Mouse (Mus musculus) heart, embryonic 14.5 days (tissue): ENCODE results near the gene Lyrm9. TPM values are rescaled to one million over a fixed set of nuclear protein-coding genes. Genes with fewer than 3 reads are reported as not detected.

Source experiments
- ATAC-seq: fragments of 200-750 bp; cut with Nextera tagmentation; 2 replicates; pipeline ENCODE4 v1.8.0; 2017; ENCODE audit warnings: low read depth, moderate TSS enrichment; ENCODE audit not compliant: insufficient number of reproducible peaks, insufficient read depth, low FRiP score
- H3K27ac ChIP-seq, 2 experiments: fragments of 200-500 bp in 1 of 2; fragments of 300-500 bp in 1 of 2; sonication (generic) in 1 of 2; replicated peaks in 1 of 2; 2 replicates each; pipeline ENCODE4 v1.5.1; 2012 to 2014; ENCODE audit warnings: low read depth in 2 of 2, low read length in 2 of 2, control low read depth in 1 of 2, mild to moderate bottlenecking in 1 of 2, mixed read lengths in 1 of 2; ENCODE audit not compliant: control insufficient read depth in 1 of 2, insufficient read depth in 1 of 2
- H3K27me3 ChIP-seq: fragments of 300-500 bp; sonication (generic); 2 replicates; pipeline ENCODE4 v1.6.1; 2014; ENCODE audit warnings: mild to moderate bottlenecking, low read length, control low read depth; ENCODE audit not compliant: control insufficient read depth, insufficient read depth
- H3K36me3 ChIP-seq: fragments of 300-500 bp; sonication (generic); 2 replicates; pipeline ENCODE4 v1.6.1; 2014; ENCODE audit warnings: mild to moderate bottlenecking, control low read depth, low read length, mixed read lengths; ENCODE audit not compliant: control insufficient read depth, insufficient read depth
- H3K4me1 ChIP-seq, 2 experiments: fragments of 200-500 bp in 1 of 2; fragments of 300-500 bp in 1 of 2; sonication (generic) in 1 of 2; 2 replicates each; pipeline ENCODE4 v1.6.1; 2012 to 2014; ENCODE audit warnings: low read length in 2 of 2, control low read depth in 1 of 2, mixed read lengths in 1 of 2; ENCODE audit not compliant: control insufficient read depth in 2 of 2, insufficient read depth in 2 of 2
- H3K4me2 ChIP-seq: fragments of 300-500 bp; sonication (generic); 2 replicates; pipeline ENCODE4 v1.6.1; 2014; ENCODE audit warnings: mild to moderate bottlenecking, low read length
- H3K4me3 ChIP-seq, 2 experiments: fragments of 200-500 bp in 1 of 2; fragments of 300-500 bp in 1 of 2; sonication (generic) in 1 of 2; 2 replicates each; pipeline ENCODE4 v1.5.1; 2012 to 2014; ENCODE audit warnings: low read length in 2 of 2, mild to moderate bottlenecking in 2 of 2, control low read depth in 1 of 2, low read depth in 1 of 2, moderate library complexity in 1 of 2; ENCODE audit not compliant: control insufficient read depth in 1 of 2, insufficient read depth in 1 of 2
- H3K9ac ChIP-seq: fragments of 300-500 bp; sonication (generic); 2 replicates; pipeline ENCODE4 v1.6.1; 2014; ENCODE audit warnings: mild to moderate bottlenecking, low read length
- H3K9me3 ChIP-seq: fragments of 300-500 bp; sonication (generic); 2 replicates; pipeline ENCODE4 v1.6.1; 2016; ENCODE audit warnings: low read length, control low read depth; ENCODE audit not compliant: control insufficient read depth
- WGBS: fragments of 180-500 bp; shearing (Covaris S2); extraction: QIAGEN DNeasy Blood & Tissue Kit; methylation state at CpG from one replicate; pipeline ENCODE4 v1.1.7; 2014; 5-methylcytosine and 5-hydroxymethylcytosine counted together
- polyA plus RNA-seq: library from polyadenylated mRNA; unstranded; fragments of >200 nt; fragmentation: Nextera tagmentation; extraction: Ambion mirVana; gene quantifications from 2 replicates; pipeline ENCODE4 v1.2.1, GENCODE M21; 2014

Gene Lyrm9
- polyA plus RNA-seq, 1 experiment from 2014 or later: 41.2 TPM

DNA sequence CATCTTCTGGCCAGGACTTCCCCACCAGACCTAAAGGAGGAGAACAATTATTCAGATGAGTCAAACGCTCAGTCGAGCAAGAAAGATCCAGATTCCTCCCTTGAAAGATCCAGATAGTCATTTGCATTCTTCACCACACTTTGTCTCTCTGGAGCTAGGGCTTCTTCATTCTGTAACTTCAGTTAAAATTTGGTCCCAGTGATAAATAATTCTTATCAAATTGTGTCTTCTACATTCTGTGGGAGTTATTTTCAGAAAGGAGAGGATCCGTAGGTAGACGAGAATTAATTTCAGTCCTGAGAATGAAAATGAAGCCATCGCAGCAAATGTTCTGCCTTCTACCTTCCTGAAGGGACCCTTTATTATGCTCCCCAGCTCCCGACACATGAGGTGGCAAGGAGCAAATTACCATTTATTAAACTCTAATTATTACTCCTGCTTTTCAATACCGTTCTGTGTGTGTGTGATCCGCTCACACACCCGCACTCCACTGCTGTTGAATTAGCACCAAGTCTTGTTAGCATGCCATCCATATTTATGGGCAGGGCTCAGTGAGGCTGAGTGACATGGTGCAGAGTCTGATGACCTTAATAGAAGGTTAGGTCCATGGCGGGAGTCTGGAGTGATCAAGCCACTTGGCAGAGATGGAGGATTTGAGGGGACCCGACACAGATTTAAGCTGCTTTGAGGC lies 36.9 kb upstream of the Lyrm9 start:
- Histone ChIP-seq H3K4me3 (no peak overlapping the region), H3K4me1 (peaks cover 15 to 30% of the 10 kb centered on the region in 2 experiments), H3K9me3 (no peaks in the 10 kb centered on the region), H3K36me3 (no peaks in the 10 kb centered on the region), H3K4me2 (no peak overlapping the region), H3K27me3 (no peaks in the 10 kb centered on the region), H3K9ac (no peak overlapping the region), H3K27ac (no peak overlapping the region)
- 86% methylated on average over 11 of the region's 11 CpGs for WGBS
- ATAC-seq: no peak

GRCm38 (mm10) chr11:78791582-78791981 lies 34.8 kb upstream of the Lyrm9 start:
- no peak overlapping the region for H3K4me3 ChIP-seq
- WGBS: 36% methylated on average over 4 of the region's 4 CpGs
- H3K27me3 ChIP-seq: no peaks in the 10 kb centered on the region
- H3K4me1 ChIP-seq: peaks cover 9 to 18% of the 10 kb centered on the region in 2 experiments
- H3K36me3 ChIP-seq: no peaks in the 10 kb centered on the region
- no peaks in the 10 kb centered on the region for H3K9me3 ChIP-seq
- peak overlapping the region; percentile 19 to 42; a peak in 3 of 4 replicates for H3K27ac ChIP-seq
- H3K4me2 ChIP-seq: no peak overlapping the region
- no peak overlapping the region for H3K9ac ChIP-seq
- no peak for ATAC-seq

- 65% methylated on average over 5 of the region's 5 CpGs for WGBS
- H3K36me3 ChIP-seq: no peaks in the 10 kb centered on the region
- H3K4me3 ChIP-seq: no peak overlapping the region
- H3K4me1 ChIP-seq: peaks cover 9 to 18% of the 10 kb centered on the region in 2 experiments
- ATAC-seq: no peak
- H3K27ac ChIP-seq: peak overlapping the region in 1 of 2 experiments; percentile 42; a peak in 1 of 4 replicates
- no peaks in the 10 kb centered on the region for H3K27me3 ChIP-seq
- H3K4me2 ChIP-seq: peak overlapping the region; percentile 48
- no peaks in the 10 kb centered on the region for H3K9me3 ChIP-seq
- H3K9ac ChIP-seq: 0 out of 2 replicates have a peak overlapping the region, but pooled peaks have one; percentile 31
Observed at GRCm38 (mm10) chr11:78792055-78792454, 34.3 kb upstream of the Lyrm9 start.

- Histone ChIP-seq H3K9me3 (no peaks in the 10 kb centered on the region), H3K4me3 (no peak overlapping the region; a peak in 1 of 4 replicates), H3K4me1 (peaks cover 9 to 18% of the 10 kb centered on the region in 2 experiments), H3K4me2 (peak overlapping the region; percentile 48), H3K27me3 (no peaks in the 10 kb centered on the region), H3K27ac (no peak overlapping the region), H3K9ac (0 out of 2 replicates have a peak overlapping the region, but pooled peaks have one; percentile 31), H3K36me3 (no peaks in the 10 kb centered on the region)
- 37% methylated on average over 11 of the region's 11 CpGs for WGBS
- ATAC-seq: no peak
Observed at GRCm38 (mm10) chr11:78792465-78792864, 33.9 kb upstream of the Lyrm9 start.

- WGBS: 77% methylated on average over 11 of the region's 11 CpGs
- Histone ChIP-seq H3K4me1 (peaks cover 9 to 18% of the 10 kb centered on the region in 2 experiments), H3K4me3 (no peak overlapping the region), H3K4me2 (0 out of 2 replicates have a peak overlapping the region, but pooled peaks have one; percentile 48), H3K36me3 (no peaks in the 10 kb centered on the region), H3K27ac (no peak overlapping the region), H3K9ac (no peak overlapping the region), H3K9me3 (no peaks in the 10 kb centered on the region), H3K27me3 (no peaks in the 10 kb centered on the region)
- no peak for ATAC-seq
Observed at GRCm38 (mm10) chr11:78793116-78793515, 33.3 kb upstream of the Lyrm9 start.

DNA sequence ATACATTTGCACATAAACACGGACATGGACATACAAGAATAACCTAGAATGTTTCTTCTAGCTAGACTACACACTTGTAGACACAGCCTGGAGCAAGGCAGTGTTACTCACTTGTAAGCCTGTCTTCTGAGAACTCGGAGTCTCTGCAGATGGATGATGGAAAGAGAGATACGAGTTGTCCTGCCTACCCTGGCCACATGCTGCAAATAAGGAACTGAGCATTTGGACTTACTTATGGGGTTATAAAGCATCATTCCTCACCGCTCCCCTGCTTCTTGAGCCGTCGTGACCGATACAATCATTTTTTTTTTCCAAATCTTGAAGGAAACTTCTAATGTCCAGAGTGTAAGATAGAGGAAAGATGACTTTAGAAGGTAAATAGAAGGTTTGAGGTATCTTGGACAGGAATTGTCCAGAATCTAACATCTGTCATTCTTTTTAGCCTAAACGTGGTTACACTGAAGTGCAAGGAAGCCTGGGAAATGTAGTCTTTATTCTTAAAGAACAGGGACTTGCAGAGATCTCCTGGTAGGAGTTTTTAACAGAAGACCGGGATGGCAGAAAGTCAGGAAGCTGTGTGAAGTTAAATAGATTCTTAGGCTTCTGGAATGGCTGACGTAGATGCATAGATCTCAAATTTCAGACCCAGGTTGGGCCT lies 30.2 kb upstream of the Lyrm9 start:
- no peak overlapping the region for H3K4me3 ChIP-seq
- 78% methylated on average over 10 of the region's 10 CpGs for WGBS
- H3K27me3 ChIP-seq: no peaks in the 10 kb centered on the region
- ATAC-seq: no peak
- no peak overlapping the region for H3K4me2 ChIP-seq
- no peaks in the 10 kb centered on the region for H3K36me3 ChIP-seq
- H3K9me3 ChIP-seq: no peaks in the 10 kb centered on the region
- no peak overlapping the region for H3K27ac ChIP-seq
- no peak overlapping the region for H3K9ac ChIP-seq
- H3K4me1 ChIP-seq: peaks cover 9 to 15% of the 10 kb centered on the region in 2 experiments

- H3K4me2 ChIP-seq: no peak overlapping the region
- ATAC-seq: no peak
- no peak overlapping the region for H3K4me3 ChIP-seq
- H3K9me3 ChIP-seq: no peaks in the 10 kb centered on the region
- H3K36me3 ChIP-seq: no peaks in the 10 kb centered on the region
- H3K4me1 ChIP-seq: peaks cover 10 to 11% of the 10 kb centered on the region in 2 experiments
- no peak overlapping the region for H3K9ac ChIP-seq
- WGBS: 79% methylated on average over 4 of the region's 4 CpGs
- no peak overlapping the region for H3K27ac ChIP-seq
- no peaks in the 10 kb centered on the region for H3K27me3 ChIP-seq
Observed at GRCm38 (mm10) chr11:78801094-78801493, 25.3 kb upstream of the Lyrm9 start.
